Mouse (Mus musculus) macrophage (primary cell): ENCODE data around the gene Slc11a1. TPM values are rescaled to one million over a fixed set of nuclear protein-coding genes. Genes with fewer than 3 reads are reported as not detected.

Experiments
- H3K27ac ChIP-seq: fragments of 350-480 bp; formaldehyde crosslinking; 2 replicates; pipeline ENCODE4 v1.9.0; 2021
- H3K36me3 ChIP-seq: fragments of 350-480 bp; formaldehyde crosslinking; 2 replicates; pipeline ENCODE4 v1.9.0; 2021; ENCODE audit errors: inconsistent target
- H3K4me3 ChIP-seq: fragments of 350-480 bp; formaldehyde crosslinking; 2 replicates; pipeline ENCODE4 v1.9.0; 2021; ENCODE audit errors: inconsistent target
- H3K79me2 ChIP-seq: fragments of 350-480 bp; formaldehyde crosslinking; 2 replicates; pipeline ENCODE4 v1.9.0; 2021; ENCODE audit errors: inconsistent target
- WGBS: methylation state at CpG from one replicate; pipeline ENCODE4 v1.1.7; 2026; ENCODE audit warnings: inconsistent platforms; ENCODE audit not compliant: missing documents; 5-methylcytosine and 5-hydroxymethylcytosine counted together
- polyA plus RNA-seq: library from polyadenylated mRNA; stranded (reverse); fragments of 250-400 nt; gene quantifications from 3 replicates; pipeline ENCODE4 v1.2.4, GENCODE M21; 2018; ENCODE audit warnings: inconsistent platforms

Slc11a1 gene
- polyA plus RNA-seq, 1 experiment from 2014 or later, result 467 TPM

DNA sequence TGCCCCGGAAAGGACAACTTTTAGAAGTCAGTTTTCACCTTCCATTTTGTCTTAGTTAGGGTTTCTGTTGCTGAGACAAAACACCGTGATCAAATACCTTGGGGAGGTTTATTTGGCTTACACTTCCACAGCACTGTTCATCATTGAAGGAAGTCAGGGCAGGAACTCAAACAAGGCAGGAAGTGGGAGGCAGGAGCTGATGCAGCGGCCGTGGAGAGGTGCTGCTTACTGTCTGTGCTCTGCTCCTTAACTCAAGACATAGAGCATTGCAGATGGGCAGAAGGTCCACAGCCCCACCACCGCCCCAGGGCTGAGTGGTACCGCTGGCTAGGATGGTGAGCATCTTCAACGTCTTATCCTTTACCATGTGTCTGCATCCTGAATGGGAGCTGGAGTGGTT lies 33.1 kb upstream of the Slc11a1 start:
- H3K4me3 ChIP-seq, result no peak overlapping the region
- H3K36me3 ChIP-seq, result no peaks in the 10 kb centered on the region
- no peak overlapping the region for H3K27ac ChIP-seq
- H3K79me2 ChIP-seq, result no peaks in the 10 kb centered on the region
- WGBS, result 82% methylated on average over 7 of the region's 7 CpGs

DNA sequence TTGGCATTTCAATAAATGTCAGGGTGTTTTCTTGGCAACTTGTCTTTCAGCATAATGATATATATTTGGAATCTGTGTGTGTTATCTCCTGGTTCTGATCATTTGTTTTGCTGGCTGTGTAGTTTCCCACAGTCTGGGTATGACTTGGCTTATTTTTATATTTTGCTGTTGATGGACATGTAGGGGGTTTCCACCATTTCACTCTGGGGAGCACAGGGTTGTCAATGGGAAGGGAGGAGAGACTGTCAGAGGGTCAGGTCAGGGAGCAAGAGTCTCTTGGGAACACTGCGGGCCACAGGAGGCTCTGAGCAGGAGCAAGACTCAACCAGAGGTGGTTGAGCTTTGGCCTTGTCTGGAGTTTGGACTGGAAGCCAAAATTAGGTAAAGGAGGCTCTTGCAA lies 32.7 kb upstream of the Slc11a1 start:
- Histone ChIP-seq H3K27ac (no peak overlapping the region), H3K4me3 (no peak overlapping the region), H3K36me3 (no peaks in the 10 kb centered on the region), H3K79me2 (no peaks in the 10 kb centered on the region)
- WGBS, result 100% methylated on average over 1 of the region's 1 CpGs

- 87% methylated on average over 5 of the region's 5 CpGs for WGBS
- Histone ChIP-seq H3K4me3 (no peak overlapping the region), H3K27ac (no peak overlapping the region), H3K36me3 (no peaks in the 10 kb centered on the region), H3K79me2 (no peaks in the 10 kb centered on the region)
Measured at GRCm38 (mm10) chr1:74343161-74343560, 31.8 kb upstream of the Slc11a1 start.

GRCm38 (mm10) chr1:74344163-74344916 lies 30.7 kb upstream of the Slc11a1 start:
- Histone ChIP-seq H3K79me2 (no peaks in the 10 kb centered on the region), H3K4me3 (no peak overlapping the region), H3K36me3 (no peaks in the 10 kb centered on the region), H3K27ac (no peak overlapping the region)
- 74% methylated on average over 11 of the region's 11 CpGs for WGBS

GRCm38 (mm10) chr1:74351185-74351769 lies 23.7 kb upstream of the Slc11a1 start:
- Histone ChIP-seq H3K79me2 (no peaks in the 10 kb centered on the region), H3K27ac (no peak overlapping the region), H3K36me3 (no peaks in the 10 kb centered on the region), H3K4me3 (no peak overlapping the region)
- 85% methylated on average over 10 of the region's 13 CpGs for WGBS

DNA sequence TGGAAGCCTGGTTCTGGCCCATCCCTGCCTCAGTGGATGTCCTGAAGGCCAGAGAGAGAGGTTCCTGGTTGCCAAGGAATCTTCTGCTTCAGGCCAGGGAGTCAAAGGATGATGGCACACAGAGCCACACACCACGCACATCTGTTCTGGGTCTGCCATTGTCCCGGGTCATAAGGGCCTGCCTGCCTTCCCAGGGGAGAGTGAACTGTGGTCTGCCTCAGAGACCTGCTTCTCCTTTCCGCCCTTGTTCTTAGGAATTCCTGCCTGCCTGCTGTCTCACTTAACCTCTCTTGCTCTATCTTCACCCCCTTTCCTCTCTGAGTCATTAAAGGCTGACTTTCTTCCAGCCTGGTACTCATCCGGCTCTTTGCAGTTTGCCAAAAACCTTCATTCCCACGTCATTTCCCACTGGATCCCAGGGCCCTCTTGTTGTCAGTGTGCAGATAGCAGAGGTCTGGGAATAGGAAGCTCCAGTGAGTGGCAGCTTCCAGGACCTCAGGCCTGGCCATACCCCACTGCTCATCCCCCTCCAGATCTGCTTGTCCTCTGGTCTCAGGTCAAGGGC lies 22.4 kb upstream of the Slc11a1 start:
- no peaks in the 10 kb centered on the region for H3K36me3 ChIP-seq
- no peaks in the 10 kb centered on the region for H3K79me2 ChIP-seq
- no peak overlapping the region for H3K4me3 ChIP-seq
- H3K27ac ChIP-seq, result no peak overlapping the region
- WGBS, result 95% methylated on average over 5 of the region's 5 CpGs

DNA sequence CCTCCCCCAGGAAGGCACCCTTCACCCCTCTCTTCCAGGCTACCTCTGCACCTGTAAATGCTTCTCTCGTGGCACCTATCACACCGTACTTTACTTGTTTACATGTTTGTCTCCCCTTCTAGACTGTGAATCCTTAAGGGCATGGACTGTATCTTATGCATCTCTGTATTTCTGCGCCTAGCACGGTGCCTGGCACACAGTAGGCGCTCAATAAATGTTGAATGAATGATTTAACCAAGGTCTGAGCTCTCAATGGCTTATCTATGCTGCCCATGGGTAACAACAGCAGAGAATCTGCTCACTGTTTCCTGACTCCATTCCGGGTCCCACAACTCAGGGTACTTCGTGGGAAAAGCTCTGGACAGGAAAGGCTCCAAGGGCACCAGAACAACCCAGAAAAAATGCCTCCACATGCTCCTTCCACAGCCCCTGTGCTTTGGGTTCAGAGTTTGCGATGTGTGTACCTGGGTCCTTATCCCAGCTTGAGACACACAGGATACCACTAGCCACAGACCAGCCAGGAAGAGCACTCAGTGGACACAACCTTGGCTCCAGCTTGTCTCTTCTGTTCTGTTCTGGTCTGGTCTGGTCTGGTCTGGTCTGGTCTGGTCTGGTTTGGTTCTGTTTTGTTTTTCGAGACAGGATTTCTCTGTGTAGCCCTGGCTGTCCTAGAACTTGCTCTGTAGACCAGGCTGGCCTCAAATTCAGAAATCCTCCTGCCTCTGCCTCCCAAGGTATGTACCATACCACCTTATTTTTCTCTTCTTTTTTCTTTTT lies 21.4 kb upstream of the Slc11a1 start:
- no peaks in the 10 kb centered on the region for H3K36me3 ChIP-seq
- H3K79me2 ChIP-seq, result no peaks in the 10 kb centered on the region
- 96% methylated on average over 9 of the region's 9 CpGs for WGBS
- H3K4me3 ChIP-seq, result no peak overlapping the region
- H3K27ac ChIP-seq, result no peak overlapping the region

DNA sequence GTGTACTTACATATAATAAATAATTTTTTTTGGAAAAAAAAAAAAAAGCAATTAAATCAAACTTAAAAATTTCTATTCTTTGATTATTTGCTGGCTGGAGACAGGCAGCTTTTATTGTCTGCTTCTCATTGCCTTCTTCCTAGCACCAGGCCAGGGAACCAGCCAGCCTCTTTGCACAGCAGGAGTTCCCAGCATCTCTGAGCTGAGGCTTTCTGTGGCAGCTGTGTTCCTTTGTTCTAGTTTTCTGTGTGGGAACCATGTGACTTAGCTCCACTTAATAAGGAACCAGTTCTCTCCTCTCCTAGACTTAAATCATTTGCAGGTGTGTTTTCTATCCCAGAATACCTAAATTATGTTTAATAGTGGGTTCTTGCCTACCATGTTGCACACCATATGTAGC lies 17.5 kb upstream of the Slc11a1 start:
- no peak overlapping the region for H3K4me3 ChIP-seq
- H3K36me3 ChIP-seq, result no peaks in the 10 kb centered on the region
- no peaks in the 10 kb centered on the region for H3K79me2 ChIP-seq
- H3K27ac ChIP-seq, result no peak overlapping the region

DNA sequence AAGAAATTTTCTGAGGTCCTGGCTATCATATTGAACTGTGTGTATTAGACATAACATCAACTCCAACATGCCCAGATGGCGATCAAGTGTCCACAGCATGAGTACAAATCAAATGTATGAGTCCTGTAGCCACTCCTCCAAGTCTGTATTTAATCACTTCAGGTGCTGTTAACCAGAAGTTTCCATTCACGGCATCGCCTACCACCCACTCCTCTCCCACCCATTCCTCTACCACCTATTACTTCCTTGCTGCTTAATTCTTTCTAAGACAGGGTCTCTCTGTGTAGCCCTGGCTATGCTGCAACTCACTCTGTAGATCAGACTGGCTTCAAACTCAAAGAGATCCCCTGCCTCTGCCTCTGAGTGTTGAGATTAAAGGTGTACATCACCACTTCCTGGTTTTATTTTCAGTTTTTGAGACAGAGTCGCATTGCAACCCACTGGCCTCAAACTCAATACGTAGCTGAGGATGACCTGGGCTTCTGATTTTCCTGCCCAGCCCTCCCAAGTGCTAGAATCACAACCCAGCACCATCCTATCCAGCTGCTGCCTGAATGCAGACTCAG lies 15.0 kb upstream of the Slc11a1 start:
- H3K4me3 ChIP-seq, result no peak overlapping the region
- H3K79me2 ChIP-seq, result no peaks in the 10 kb centered on the region
- H3K36me3 ChIP-seq, result no peaks in the 10 kb centered on the region
- 68% methylated on average over 5 of the region's 5 CpGs for WGBS
- no peak overlapping the region for H3K27ac ChIP-seq

DNA sequence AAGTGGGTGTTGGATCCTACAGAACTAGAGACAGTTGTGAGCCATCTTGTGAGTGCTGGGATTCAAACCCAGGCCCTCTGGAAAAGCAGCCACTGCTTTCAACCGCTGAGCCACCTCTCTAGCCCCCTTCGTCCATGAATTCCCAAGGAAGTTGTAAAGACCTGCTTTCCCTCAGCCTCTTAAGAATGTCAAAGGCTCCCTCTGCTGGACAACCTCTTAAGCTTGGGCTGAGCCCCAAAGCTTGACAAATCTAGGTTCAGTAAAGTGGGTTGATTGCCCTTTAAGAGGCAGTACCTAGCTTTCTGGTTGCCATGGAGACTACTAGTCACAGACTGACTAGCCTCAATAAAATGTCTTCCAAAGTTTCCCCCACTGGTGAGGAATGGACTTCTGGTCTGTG lies 13.2 kb upstream of the Slc11a1 start, which contains the start of gene Catip:
Catip (plus strand) TSS at position 297 of the 400 bp plus-strand sequence.
- Histone ChIP-seq H3K79me2 (no peaks in the 10 kb centered on the region), H3K27ac (no peak within 1 kb of the TSS), H3K36me3 (no peaks in the 10 kb centered on the region), H3K4me3 (no peak within 1 kb of the TSS)
- 5% methylated on average over 2 of the region's 2 CpGs for WGBS

DNA sequence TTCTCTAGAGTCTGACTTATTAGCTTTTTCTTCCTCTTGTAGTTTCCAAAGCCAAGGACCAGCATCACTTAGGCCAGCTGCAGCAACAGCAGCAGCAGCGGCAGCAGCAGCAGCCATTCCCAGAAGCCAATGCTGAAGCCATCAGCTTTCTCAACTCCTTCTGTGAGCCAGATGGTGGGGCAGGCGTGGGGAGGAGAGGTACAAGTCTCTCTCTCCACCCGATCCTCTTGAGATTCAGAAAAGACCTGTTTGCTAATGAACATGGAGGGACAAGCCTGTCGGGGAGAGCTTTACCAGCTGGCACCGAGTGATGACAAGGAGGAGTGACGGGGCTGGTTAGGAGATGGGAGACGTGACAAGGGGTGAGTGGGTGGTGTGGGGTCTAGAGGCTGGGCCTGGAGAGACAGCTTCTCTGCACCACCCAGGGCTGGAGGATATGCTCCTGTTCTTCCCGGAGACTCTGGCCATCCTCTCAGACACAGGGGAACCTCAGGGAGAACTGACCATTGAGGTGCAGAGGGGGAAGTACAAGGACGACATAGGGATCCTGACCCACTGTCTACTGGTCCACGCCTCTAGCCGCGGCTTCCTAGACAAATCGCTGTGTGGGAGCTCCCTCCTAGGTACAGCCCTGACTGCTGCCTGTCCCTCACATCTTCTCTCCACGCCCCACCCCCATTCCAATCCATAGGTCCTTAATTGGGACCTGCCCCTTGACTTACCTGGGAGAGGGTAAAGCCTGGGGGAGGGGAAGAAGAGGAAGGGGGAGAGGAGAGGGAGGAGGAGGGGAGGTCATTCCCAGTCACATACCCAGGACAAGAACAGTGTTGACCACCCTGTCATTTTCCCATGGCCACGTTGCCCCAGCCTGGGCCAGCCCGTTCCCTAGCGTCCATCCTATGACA lies 12.4 kb upstream of the Slc11a1 start:
- Histone ChIP-seq H3K27ac (peak overlapping the region; percentile 28; the same call in 1 of the 2 replicates), H3K4me3 (no peak overlapping the region), H3K36me3 (no peaks in the 10 kb centered on the region), H3K79me2 (no peaks in the 10 kb centered on the region)
- 89% methylated on average over 17 of the region's 17 CpGs for WGBS

- 81% methylated on average over 5 of the region's 5 CpGs for WGBS
- Histone ChIP-seq H3K36me3 (no peaks in the 10 kb centered on the region), H3K27ac (peak overlapping the region; percentile 28), H3K79me2 (no peaks in the 10 kb centered on the region), H3K4me3 (no peak overlapping the region)
Measured at GRCm38 (mm10) chr1:74363437-74363836, 11.6 kb upstream of the Slc11a1 start.

DNA sequence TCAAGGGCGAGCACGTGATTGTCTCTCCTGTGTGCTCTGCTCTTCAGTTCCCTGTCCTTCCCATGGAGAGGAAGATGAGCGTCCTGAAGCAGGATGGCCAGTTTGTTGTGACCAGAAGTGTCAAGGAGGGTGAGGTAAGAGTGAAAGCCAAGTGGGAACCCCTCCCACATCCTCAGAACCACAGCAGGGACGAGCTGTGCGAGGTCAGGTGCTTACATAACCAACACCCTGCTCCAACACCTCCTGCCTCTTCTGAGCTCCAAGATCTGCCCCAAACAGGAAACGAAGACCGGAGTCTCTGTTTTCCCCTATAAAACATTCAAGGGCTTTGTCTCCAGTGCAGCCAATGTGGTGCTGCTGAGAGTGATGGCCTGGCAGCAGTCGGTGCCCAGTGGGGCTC lies 10.7 kb upstream of the Slc11a1 start:
- WGBS, result 28% methylated on average over 8 of the region's 8 CpGs
- H3K4me3 ChIP-seq, result no peak overlapping the region
- no peaks in the 10 kb centered on the region for H3K79me2 ChIP-seq
- no peak overlapping the region for H3K27ac ChIP-seq
- no peaks in the 10 kb centered on the region for H3K36me3 ChIP-seq
